Mouse (Mus musculus): Measurements from ENCODE around the gene Pigv.

Pigv gene

DNA sequence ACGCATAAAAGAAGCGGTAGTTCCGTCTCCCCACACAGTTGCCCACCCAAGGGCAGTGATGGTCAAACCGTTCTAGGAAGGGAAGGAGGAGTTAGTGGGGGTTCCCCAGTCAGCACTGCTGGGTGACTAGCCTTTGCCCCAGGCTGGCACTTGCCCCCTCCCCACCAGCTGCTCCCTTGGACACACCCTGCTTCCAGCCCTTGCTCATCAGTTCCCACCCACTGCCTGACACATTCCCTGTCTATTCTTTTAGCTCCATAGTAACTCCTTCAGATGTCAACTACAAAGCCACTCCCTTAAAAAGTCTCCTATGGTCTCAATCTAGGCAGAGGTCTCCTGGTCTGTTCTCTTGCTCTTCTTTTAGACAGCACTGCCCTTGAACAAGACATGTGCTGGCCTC lies 58.6 kb downstream of the Pigv start:
- ATAC-seq (ENCODE audit: low TSS enrichment), result no peak

DNA sequence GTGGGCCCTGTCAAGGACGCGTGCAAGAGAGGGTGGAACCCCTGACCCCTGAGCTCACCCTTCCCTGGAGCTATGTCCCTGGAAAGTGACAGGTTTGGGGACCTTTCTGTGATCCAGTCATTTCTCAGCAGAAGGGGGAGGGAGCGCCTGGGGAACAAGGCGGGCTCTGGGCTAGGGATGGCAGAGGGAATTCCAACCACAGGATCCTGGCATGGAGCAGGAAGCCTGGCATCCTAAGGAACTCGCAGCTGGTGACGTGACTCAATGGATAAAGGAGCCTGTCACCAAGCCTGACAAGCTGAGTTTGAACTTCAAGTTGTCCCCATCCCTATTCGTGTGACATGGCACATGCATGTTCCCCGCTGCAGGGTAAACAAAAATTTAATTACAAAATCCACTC lies 59.4 kb downstream of the Pigv start:
- ATAC-seq (ENCODE audit: low TSS enrichment), result no peak

- no peak for ATAC-seq (ENCODE audit: low TSS enrichment)
These were observed 60.0 kb downstream of the Pigv start for GRCm38 (mm10) chr4:133612416-133612815.

DNA sequence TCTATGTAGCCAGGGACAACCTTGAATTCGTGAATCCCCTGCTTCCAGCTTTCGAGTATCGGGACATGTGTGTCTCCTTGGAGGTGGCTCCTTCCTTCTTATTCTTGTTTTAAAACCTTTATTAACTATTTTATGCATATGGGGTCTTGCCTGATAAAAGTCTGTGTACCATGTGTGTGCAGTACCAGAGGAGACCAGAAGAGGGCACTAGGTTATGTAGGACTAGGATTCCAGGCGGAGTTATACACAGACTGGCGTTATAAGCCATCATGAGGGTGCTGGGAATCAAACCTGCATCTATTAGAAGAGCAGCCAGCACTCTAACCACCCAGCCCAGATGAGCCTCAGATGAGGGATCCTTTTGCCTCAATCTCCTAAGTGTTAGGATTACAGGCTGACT lies 60.6 kb downstream of the Pigv start:
- ATAC-seq (ENCODE audit: low TSS enrichment), result no peak

All from frontal cortex, adult (tissue).